14 mouse cellular contexts compared by ENCODE assay signal in the genomic region with DNA sequence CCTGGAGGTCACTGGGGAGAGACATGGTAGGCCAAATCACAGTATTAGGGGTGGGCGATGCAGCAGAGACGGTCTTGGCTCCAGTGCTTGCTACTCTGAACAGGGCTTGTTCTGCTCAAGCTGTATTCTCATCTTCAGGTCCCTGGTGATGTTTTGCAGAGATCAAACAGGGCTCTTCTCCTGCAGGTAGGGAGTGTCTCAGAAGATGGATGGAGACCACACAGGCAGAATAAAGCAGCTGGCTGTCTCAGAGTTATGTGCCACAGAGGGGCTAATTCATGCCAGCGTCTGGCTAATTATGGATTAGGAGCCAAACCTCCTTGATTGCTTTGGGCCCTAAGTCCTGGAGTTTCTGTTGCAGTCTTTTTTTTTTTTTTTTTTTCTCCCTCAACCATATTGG.
"Had no signal": no experiment of that assay in that cellular context is flagged by ENCODE, and none has a peak within 500 bp of the region (broad histone marks: within the 10 kb centered on the region; RNA-seq: fewer than 3 reads in every experiment).

No protein-coding gene starts in this region.

- H3K9ac ChIP-seq: liver, embryonic 15.5 days; neural tube, embryonic 13.5 days; stomach, embryonic 15.5 days had no signal

- H3K36me3 ChIP-seq: limb, embryonic 10.5 days; liver, embryonic 15.5 days; neural tube, embryonic 13.5 days; stomach, embryonic 15.5 days had no signal

- H3K27me3 ChIP-seq: liver, embryonic 15.5 days; neural tube, embryonic 13.5 days; stomach, embryonic 15.5 days had no signal

- DNase-seq: kidney, adult 18-20 months; kidney, postnatal 10 days; kidney, postnatal 4 days; lung, adult 2 months; lung, postnatal 36 days; thymus, adult 2 months; thymus, postnatal 25 days had no signal

- H3K4me2 ChIP-seq: liver, embryonic 11.5 days; liver, embryonic 15.5 days; neural tube, embryonic 13.5 days; stomach, embryonic 15.5 days had no signal

- H3K4me1 ChIP-seq: liver, embryonic 15.5 days; neural tube, embryonic 13.5 days; stomach, embryonic 15.5 days had no signal

- H3K4me3 ChIP-seq: layer of hippocampus, adult 2 months; limb, embryonic 10.5 days; liver, embryonic 15.5 days; neural tube, embryonic 13.5 days; stomach, embryonic 15.5 days had no signal

- H3K27ac ChIP-seq: layer of hippocampus, adult 2 months; limb, embryonic 10.5 days; liver, embryonic 15.5 days; neural tube, embryonic 13.5 days; stomach, embryonic 15.5 days had no signal

- ATAC-seq: lung, postnatal 0 days had no signal

- H3K9me3 ChIP-seq: limb, embryonic 10.5 days; liver, embryonic 15.5 days; neural tube, embryonic 13.5 days; stomach, embryonic 15.5 days had no signal
